Mouse (Mus musculus): ENCODE data around the gene Kcnj11. TPM values are rescaled to one million over a fixed set of nuclear protein-coding genes. Genes with fewer than 3 reads are reported as not detected.

Kcnj11 gene
- polyA plus RNA-seq, 1 experiment from 2014 or later, result 0.18 TPM

GRCm38 (mm10) chr7:46099682-46100081 lies 882 bp downstream of the Kcnj11 start:
- TF ChIP-seq CTCF (IDR thresholded peaks at IDR 0.05; ENCODE audit: low read depth), result no peak
- H3K4me3 ChIP-seq (replicated peaks; ENCODE audit: low read depth, low read length), result no peak overlapping the region
- WGBS, result 80% methylated on average over 13 of the region's 13 CpGs
- H3K9ac ChIP-seq (ENCODE audit: low read depth, low read length), result no peak overlapping the region
- H3K27me3 ChIP-seq (ENCODE audit: insufficient read depth, low read length), result no peaks in the 10 kb centered on the region
- no peak overlapping the region for H3K27ac ChIP-seq
- no peak for ATAC-seq (replicated peaks; ENCODE audit: low FRiP score, low read depth)
- H3K9me3 ChIP-seq (replicated peaks; ENCODE audit: low read length), result no peaks in the 10 kb centered on the region
- DNase-seq (ENCODE audit: low spot score), result no peak
- H3K4me1 ChIP-seq (replicated peaks; ENCODE audit: insufficient read depth, low read length), result no peaks in the 10 kb centered on the region
- no peaks in the 10 kb centered on the region for H3K36me3 ChIP-seq (ENCODE audit: insufficient read depth, low read length)
- no peak overlapping the region for H3K4me2 ChIP-seq (ENCODE audit: low read length)

GRCm38 (mm10) chr7:46098919-46099286 lies 1.7 kb downstream of the Kcnj11 start:
- TF ChIP-seq CTCF (IDR thresholded peaks at IDR 0.05; ENCODE audit: low read depth), result no peak
- Histone ChIP-seq H3K36me3 (ENCODE audit: insufficient read depth, low read length) (no peaks in the 10 kb centered on the region), H3K27ac (no peak overlapping the region), H3K9me3 (replicated peaks; ENCODE audit: low read length) (no peaks in the 10 kb centered on the region), H3K4me2 (ENCODE audit: low read length) (no peak overlapping the region), H3K27me3 (ENCODE audit: insufficient read depth, low read length) (no peaks in the 10 kb centered on the region), H3K9ac (ENCODE audit: low read depth, low read length) (no peak overlapping the region), H3K4me1 (replicated peaks; ENCODE audit: insufficient read depth, low read length) (no peaks in the 10 kb centered on the region), H3K4me3 (replicated peaks; ENCODE audit: low read depth, low read length) (no peak overlapping the region)
- WGBS, result 96% methylated on average over 19 of the region's 19 CpGs
- DNase-seq (ENCODE audit: low spot score), result no peak
- no peak for ATAC-seq (replicated peaks; ENCODE audit: low FRiP score, low read depth)

GRCm38 (mm10) chr7:46098221-46098918 lies 2.2 kb downstream of the Kcnj11 start:
- Histone ChIP-seq H3K27ac (no peak overlapping the region), H3K9ac (ENCODE audit: low read depth, low read length) (no peak overlapping the region), H3K9me3 (replicated peaks; ENCODE audit: low read length) (no peaks in the 10 kb centered on the region), H3K4me1 (replicated peaks; ENCODE audit: insufficient read depth, low read length) (no peaks in the 10 kb centered on the region), H3K27me3 (ENCODE audit: insufficient read depth, low read length) (no peaks in the 10 kb centered on the region), H3K4me3 (replicated peaks; ENCODE audit: low read depth, low read length) (no peak overlapping the region), H3K4me2 (ENCODE audit: low read length) (no peak overlapping the region), H3K36me3 (ENCODE audit: insufficient read depth, low read length) (no peaks in the 10 kb centered on the region)
- DNase-seq (ENCODE audit: low spot score) (no peak), ATAC-seq (replicated peaks; ENCODE audit: low FRiP score, low read depth) (no peak)
- no peak for TF ChIP-seq CTCF (IDR thresholded peaks at IDR 0.05; ENCODE audit: low read depth)
- 80% methylated on average over 19 of the region's 19 CpGs for WGBS

GRCm38 (mm10) chr7:46097319-46097783 lies 3.2 kb downstream of the Kcnj11 start:
- Histone ChIP-seq H3K27ac (no peak overlapping the region), H3K4me2 (ENCODE audit: low read length) (no peak overlapping the region), H3K9me3 (replicated peaks; ENCODE audit: low read length) (no peaks in the 10 kb centered on the region), H3K4me1 (replicated peaks; ENCODE audit: insufficient read depth, low read length) (no peaks in the 10 kb centered on the region), H3K36me3 (ENCODE audit: insufficient read depth, low read length) (no peaks in the 10 kb centered on the region), H3K9ac (ENCODE audit: low read depth, low read length) (no peak overlapping the region), H3K4me3 (replicated peaks; ENCODE audit: low read depth, low read length) (no peak overlapping the region), H3K27me3 (ENCODE audit: insufficient read depth, low read length) (no peaks in the 10 kb centered on the region)
- no peak for TF ChIP-seq CTCF (IDR thresholded peaks at IDR 0.05; ENCODE audit: low read depth)
- 46% methylated on average over 4 of the region's 4 CpGs for WGBS
- DNase-seq (ENCODE audit: low spot score), result no peak
- ATAC-seq (replicated peaks; ENCODE audit: low FRiP score, low read depth), result no peak

- peak; percentile 93 for TF ChIP-seq CTCF (IDR thresholded peaks at IDR 0.05; ENCODE audit: low read depth)
- Histone ChIP-seq H3K4me2 (ENCODE audit: low read length) (no peak overlapping the region), H3K4me1 (replicated peaks; ENCODE audit: insufficient read depth, low read length) (no peaks in the 10 kb centered on the region), H3K4me3 (replicated peaks; ENCODE audit: low read depth, low read length) (no peak overlapping the region), H3K9me3 (replicated peaks; ENCODE audit: low read length) (no peaks in the 10 kb centered on the region), H3K27me3 (ENCODE audit: insufficient read depth, low read length) (no peaks in the 10 kb centered on the region), H3K9ac (ENCODE audit: low read depth, low read length) (no peak overlapping the region), H3K36me3 (ENCODE audit: insufficient read depth, low read length) (no peaks in the 10 kb centered on the region), H3K27ac (no peak overlapping the region)
- DNase-seq (ENCODE audit: low spot score) (peak; percentile 85), ATAC-seq (replicated peaks; ENCODE audit: low FRiP score, low read depth) (no peak)
- WGBS, result 5% methylated on average over 4 of the region's 4 CpGs
Observed at GRCm38 (mm10) chr7:46096136-46096535, 4.4 kb downstream of the Kcnj11 start.

GRCm38 (mm10) chr7:46092803-46093202 lies 7.8 kb downstream of the Kcnj11 start:
- WGBS, result 61% methylated on average over 8 of the region's 8 CpGs
- Histone ChIP-seq H3K4me2 (ENCODE audit: low read length) (no peak overlapping the region), H3K4me3 (replicated peaks; ENCODE audit: low read depth, low read length) (no peak overlapping the region), H3K27ac (no peak overlapping the region), H3K36me3 (ENCODE audit: insufficient read depth, low read length) (no peaks in the 10 kb centered on the region), H3K9me3 (replicated peaks; ENCODE audit: low read length) (no peaks in the 10 kb centered on the region), H3K27me3 (ENCODE audit: insufficient read depth, low read length) (no peaks in the 10 kb centered on the region), H3K4me1 (replicated peaks; ENCODE audit: insufficient read depth, low read length) (no peaks in the 10 kb centered on the region), H3K9ac (ENCODE audit: low read depth, low read length) (no peak overlapping the region)
- DNase-seq (ENCODE audit: low spot score) (no peak), ATAC-seq (replicated peaks; ENCODE audit: low FRiP score, low read depth) (no peak)
- TF ChIP-seq CTCF (IDR thresholded peaks at IDR 0.05; ENCODE audit: low read depth), result no peak

- Histone ChIP-seq H3K9ac (ENCODE audit: low read depth, low read length) (no peak overlapping the region), H3K27me3 (ENCODE audit: insufficient read depth, low read length) (no peaks in the 10 kb centered on the region), H3K27ac (no peak overlapping the region), H3K4me3 (replicated peaks; ENCODE audit: low read depth, low read length) (no peak overlapping the region), H3K4me1 (replicated peaks; ENCODE audit: insufficient read depth, low read length) (no peaks in the 10 kb centered on the region), H3K36me3 (ENCODE audit: insufficient read depth, low read length) (0 out of 2 replicates have a peak, but pooled peaks cover 8% of the 10 kb centered on the region), H3K4me2 (ENCODE audit: low read length) (no peak overlapping the region), H3K9me3 (replicated peaks; ENCODE audit: low read length) (no peaks in the 10 kb centered on the region)
- DNase-seq (ENCODE audit: low spot score) (no peak), ATAC-seq (replicated peaks; ENCODE audit: low FRiP score, low read depth) (no peak)
- no peak for TF ChIP-seq CTCF (IDR thresholded peaks at IDR 0.05; ENCODE audit: low read depth)
- 83% methylated on average over 6 of the region's 6 CpGs for WGBS
Observed at GRCm38 (mm10) chr7:46088241-46088640, 12.3 kb downstream of the Kcnj11 start.

Data from kidney, postnatal 0 days (tissue).